18 mouse cellular contexts compared by ENCODE assay signal in genomic region chr1:169138404-169139183, GRCm38 (mm10).
DNase-seq lines count a peak whose midpoint lies in the region; ATAC-seq and TF ChIP-seq lines count a peak whose summit lies in the region.
"Had no signal": no experiment of that assay in that cellular context is flagged by ENCODE, and none has a peak within 500 bp of the region (broad histone marks: within the 10 kb centered on the region; RNA-seq: fewer than 3 reads in every experiment).

No protein-coding gene starts in this region.

- no peaks in the 10 kb centered on the region for H3K27me3 ChIP-seq in embryonic facial prominence, embryonic 14.5 days (replicated peaks; ENCODE audit: control insufficient read depth, insufficient read depth, low read length)
- no peaks in the 10 kb centered on the region for H3K27me3 ChIP-seq in embryonic facial prominence, embryonic 10.5 days (replicated peaks; ENCODE audit: low read depth, poor library complexity, severe bottlenecking)
- no peaks in the 10 kb centered on the region for H3K27me3 ChIP-seq in lung, embryonic 14.5 days (ENCODE audit: insufficient read depth, low read length)
- no peaks in the 10 kb centered on the region for H3K27me3 ChIP-seq in neural tube, embryonic 14.5 days (ENCODE audit: control insufficient read depth, insufficient read depth, low read length)
- no peaks in the 10 kb centered on the region for H3K27me3 ChIP-seq in liver, embryonic 11.5 days (replicated peaks; ENCODE audit: control insufficient read depth, insufficient read depth, low read length)
- H3K27me3 ChIP-seq: embryonic facial prominence, embryonic 15.5 days had no signal

- peaks cover 5% of the 10 kb centered on the region; the same call in 1 of the 2 replicates for H3K9me3 ChIP-seq in embryonic facial prominence, embryonic 14.5 days (ENCODE audit: control insufficient read depth, low read length)
- no peaks in the 10 kb centered on the region for H3K9me3 ChIP-seq in embryonic facial prominence, embryonic 10.5 days
- peaks cover under 1% of the 10 kb centered on the region; the same call in 1 of the 2 replicates for H3K9me3 ChIP-seq in lung, embryonic 14.5 days (ENCODE audit: low read depth, low read length)
- no peaks in the 10 kb centered on the region for H3K9me3 ChIP-seq in neural tube, embryonic 14.5 days (ENCODE audit: control insufficient read depth, low read length)
- H3K9me3 ChIP-seq in liver, embryonic 11.5 days (ENCODE audit: control insufficient read depth, low read length), result no peaks in the 10 kb centered on the region
- H3K9me3 ChIP-seq: embryonic facial prominence, embryonic 15.5 days had no signal

- H3K36me3 ChIP-seq in embryonic facial prominence, embryonic 14.5 days (ENCODE audit: control insufficient read depth, insufficient read depth, low read length), result no peaks in the 10 kb centered on the region
- H3K36me3 ChIP-seq in embryonic facial prominence, embryonic 10.5 days (replicated peaks), result no peaks in the 10 kb centered on the region
- no peaks in the 10 kb centered on the region for H3K36me3 ChIP-seq in lung, embryonic 14.5 days (ENCODE audit: insufficient read depth)
- H3K36me3 ChIP-seq in neural tube, embryonic 14.5 days (ENCODE audit: control insufficient read depth, insufficient read depth, low read length), result no peaks in the 10 kb centered on the region
- H3K36me3 ChIP-seq in liver, embryonic 11.5 days (ENCODE audit: control insufficient read depth, insufficient read depth, low read length), result no peaks in the 10 kb centered on the region
- H3K36me3 ChIP-seq: embryonic facial prominence, embryonic 15.5 days; G1E; limb, embryonic 13.5 days had no signal

- peak; percentile 62; the same call in 1 of the 2 replicates for ATAC-seq in embryonic facial prominence, embryonic 14.5 days (ENCODE audit: low read depth)
- ATAC-seq in lung, embryonic 14.5 days (ENCODE audit: insufficient read depth), result no peak
- ATAC-seq in neural tube, embryonic 14.5 days (ENCODE audit: low read depth), result peak; percentile 76
- no peak for ATAC-seq in liver, embryonic 11.5 days (replicated peaks; ENCODE audit: low FRiP score)
- ATAC-seq: CD4-positive, CD25-positive, alpha-beta regulatory T cell, adult 4 months had no signal

- no peak for TF ChIP-seq POLR2A in lung, adult 2 months (IDR thresholded peaks at IDR 0.05; ENCODE audit: borderline replicate concordance, extremely low read depth, low read depth, low read length)

- no peak overlapping the region for H3K27ac ChIP-seq in embryonic facial prominence, embryonic 14.5 days (replicated peaks; ENCODE audit: low read depth, low read length)
- no peak overlapping the region for H3K27ac ChIP-seq in embryonic facial prominence, embryonic 10.5 days (replicated peaks)
- H3K27ac ChIP-seq in lung, embryonic 14.5 days (ENCODE audit: low read depth), result no peak overlapping the region
- no peak overlapping the region for H3K27ac ChIP-seq in neural tube, embryonic 14.5 days (ENCODE audit: low read depth, low read length)
- no peak overlapping the region for H3K27ac ChIP-seq in liver, embryonic 11.5 days (ENCODE audit: low read depth, low read length)
- H3K27ac ChIP-seq: embryonic facial prominence, embryonic 15.5 days; limb, embryonic 13.5 days; stomach, postnatal 0 days had no signal

- H3K9ac ChIP-seq in embryonic facial prominence, embryonic 14.5 days (ENCODE audit: low read depth, low read length), result no peak overlapping the region
- no peak overlapping the region for H3K9ac ChIP-seq in lung, embryonic 14.5 days
- no peak overlapping the region for H3K9ac ChIP-seq in neural tube, embryonic 14.5 days (replicated peaks; ENCODE audit: low read depth, low read length)
- no peak overlapping the region for H3K9ac ChIP-seq in liver, embryonic 11.5 days (ENCODE audit: low read depth, low read length)
- H3K9ac ChIP-seq: embryonic facial prominence, embryonic 15.5 days; limb, embryonic 13.5 days had no signal

- 38% methylated on average over 6 of the region's 6 CpGs for WGBS in embryonic facial prominence, embryonic 14.5 days
- 60% methylated on average over 6 of the region's 6 CpGs for WGBS in embryonic facial prominence, embryonic 10.5 days
- WGBS in lung, embryonic 14.5 days, result 55% methylated on average over 6 of the region's 6 CpGs
- whole genome bisulfite sequencing in lung, adult 2 months, result 51% methylated on average over 6 of the region's 6 CpGs
- 17% methylated on average over 6 of the region's 6 CpGs for WGBS in neural tube, embryonic 14.5 days
- WGBS in liver, embryonic 11.5 days, result 69% methylated on average over 6 of the region's 6 CpGs

- H3K4me3 ChIP-seq in embryonic facial prominence, embryonic 14.5 days (ENCODE audit: low read depth, low read length), result no peak overlapping the region
- H3K4me3 ChIP-seq in embryonic facial prominence, embryonic 10.5 days, result no peak overlapping the region
- H3K4me3 ChIP-seq in lung, embryonic 14.5 days (ENCODE audit: low read depth, low read length), result no peak overlapping the region
- no peak overlapping the region for H3K4me3 ChIP-seq in lung, adult 2 months (replicated peaks; ENCODE audit: extremely low read depth, low read depth, low read length)
- H3K4me3 ChIP-seq in neural tube, embryonic 14.5 days (ENCODE audit: low read depth, low read length), result no peak overlapping the region
- H3K4me3 ChIP-seq in liver, embryonic 11.5 days (ENCODE audit: low read depth, low read length), result no peak overlapping the region
- H3K4me3 ChIP-seq: embryonic facial prominence, embryonic 15.5 days; limb, embryonic 13.5 days had no signal

- no peak for TF ChIP-seq CTCF in lung, embryonic 14.5 days (IDR thresholded peaks at IDR 0.05; ENCODE audit: low read depth)
- TF ChIP-seq CTCF in lung, adult 2 months (IDR thresholded peaks at IDR 0.05; ENCODE audit: insufficient read depth, low read length), result no peak

- no peaks in the 10 kb centered on the region for H3K4me1 ChIP-seq in embryonic facial prominence, embryonic 14.5 days (ENCODE audit: control insufficient read depth, insufficient read depth, low read length)
- H3K4me1 ChIP-seq in embryonic facial prominence, embryonic 10.5 days, result peaks cover 3% of the 10 kb centered on the region; the same call in 1 of the 2 replicates
- no peaks in the 10 kb centered on the region for H3K4me1 ChIP-seq in lung, embryonic 14.5 days (ENCODE audit: insufficient read depth)
- H3K4me1 ChIP-seq in lung, adult 2 months (ENCODE audit: control insufficient read depth, insufficient read depth, low read length), result no peaks in the 10 kb centered on the region
- peaks cover 8% of the 10 kb centered on the region; the same call in 1 of the 2 replicates for H3K4me1 ChIP-seq in neural tube, embryonic 14.5 days (ENCODE audit: control insufficient read depth, insufficient read depth, low read length)
- H3K4me1 ChIP-seq in liver, embryonic 11.5 days (replicated peaks; ENCODE audit: control insufficient read depth, insufficient read depth, low read length), result no peaks in the 10 kb centered on the region
- H3K4me1 ChIP-seq: embryonic facial prominence, embryonic 15.5 days; limb, embryonic 13.5 days had no signal

- DNase-seq in embryonic facial prominence, embryonic 14.5 days (ENCODE audit: low spot score), result peak; percentile 15
- no peak for DNase-seq in embryonic facial prominence, embryonic 10.5 days (ENCODE audit: low spot score)
- peak; percentile 28 for DNase-seq in lung, embryonic 14.5 days
- DNase-seq in lung, adult 2 months, result no peak
- peak; percentile 41 for DNase-seq in kidney, postnatal 14 days
- no peak for DNase-seq in liver, embryonic 11.5 days (ENCODE audit: low spot score)
- no peak for DNase-seq in layer of hippocampus, adult 18-20 months (ENCODE audit: low spot score in 2 of 2)
- DNase-seq: cerebellum, adult 8-10 months; layer of hippocampus, adult 9-11 months; right cerebral cortex, postnatal 25 days; thymus, postnatal 14 days had no signal

- no peak overlapping the region for H3K4me2 ChIP-seq in embryonic facial prominence, embryonic 14.5 days (ENCODE audit: low read depth, low read length)
- no peak overlapping the region for H3K4me2 ChIP-seq in lung, embryonic 14.5 days
- H3K4me2 ChIP-seq in neural tube, embryonic 14.5 days (ENCODE audit: low read depth, low read length), result no peak overlapping the region
- H3K4me2 ChIP-seq in liver, embryonic 11.5 days, result no peak overlapping the region
- H3K4me2 ChIP-seq: embryonic facial prominence, embryonic 15.5 days; heart, embryonic 11.5 days; limb, embryonic 13.5 days had no signal

Comparison
In these comparisons a context has a peak if more than half of its experiments do, and no peak if none do; other contexts are left out.
1. DNase-seq: peak in embryonic facial prominence, embryonic 14.5 days (single experiment), lung, embryonic 14.5 days (single experiment) and kidney, postnatal 14 days (single experiment); none in embryonic facial prominence, embryonic 10.5 days (single experiment), lung, adult 2 months (single experiment), liver, embryonic 11.5 days (single experiment) and layer of hippocampus, adult 18-20 months (0 of 2).
2. ATAC-seq: peak in embryonic facial prominence, embryonic 14.5 days (single experiment) and neural tube, embryonic 14.5 days (single experiment); none in lung, embryonic 14.5 days (single experiment) and liver, embryonic 11.5 days (single experiment).